Mouse (Mus musculus): Measurements from ENCODE around the gene Unk. TPM values are rescaled to one million over a fixed set of nuclear protein-coding genes. Genes with fewer than 3 reads are reported as not detected.
A peak's percentile ranks its signal among the peaks of the same experiment; 100 is the strongest.
"Not testable (repeated sequence)": the region's sequence is repeated elsewhere in the genome, so short reads cannot be mapped to it uniquely, and the experiment has no call there.

Unk gene
- polyA plus RNA-seq, 1 experiment from 2014 or later = 34.7 TPM

DNA sequence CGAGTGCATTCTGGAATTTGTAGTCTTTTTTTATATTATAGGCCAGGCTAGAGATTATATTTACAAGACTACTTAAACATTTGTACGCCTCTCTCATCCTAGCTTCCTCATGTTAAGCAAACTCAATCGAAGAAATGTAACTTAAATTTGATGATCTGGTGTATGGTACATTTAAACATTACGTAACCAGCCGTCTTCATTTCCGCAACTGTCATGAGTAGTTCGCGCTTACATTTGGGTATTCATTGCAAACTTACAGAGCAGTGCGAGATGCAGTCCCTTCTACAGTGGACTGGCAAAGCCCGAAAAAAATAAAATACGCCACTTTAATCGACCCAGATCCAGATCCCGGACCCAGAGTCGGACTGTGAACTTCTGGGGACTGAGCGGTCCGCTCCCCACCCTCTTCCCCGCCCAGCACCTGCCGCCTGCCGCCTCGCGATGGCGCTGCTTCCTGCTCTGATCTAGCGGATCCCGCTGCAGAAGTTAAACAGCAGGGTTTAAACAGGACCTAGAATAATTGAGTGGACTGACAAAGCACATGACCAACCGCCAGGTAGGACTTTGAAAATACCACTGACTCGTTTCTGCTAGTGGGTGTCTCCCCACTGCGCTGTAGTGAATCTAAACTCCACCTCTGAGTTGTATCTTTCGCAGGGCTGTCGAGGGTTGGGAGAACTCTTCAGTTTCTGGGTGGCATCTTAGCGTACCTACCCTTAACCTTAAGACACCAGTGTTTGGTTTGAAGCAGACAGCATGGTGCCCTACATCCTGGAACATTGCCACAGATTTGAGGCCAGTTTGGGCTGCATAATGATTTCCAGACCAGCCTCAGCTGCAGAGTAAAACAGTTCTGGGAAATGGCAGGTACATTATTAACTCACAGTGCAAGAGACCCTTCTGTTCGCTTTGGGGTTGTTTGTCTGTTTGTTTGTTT lies 57.3 kb downstream of the Unk start:
- H3K27me3 ChIP-seq = no peaks in the 10 kb centered on the region
- H3K9ac ChIP-seq = peak overlapping the region; percentile 37
- H3K4me1 ChIP-seq = peaks cover 24% of the 10 kb centered on the region
- H3K9me3 ChIP-seq = no peaks in the 10 kb centered on the region
- peaks cover 15% of the 10 kb centered on the region for H3K36me3 ChIP-seq
- peak overlapping the region; percentile 57 for H3K4me2 ChIP-seq
- WGBS = 1% methylated on average over 31 of the region's 31 CpGs
- H3K4me3 ChIP-seq = peak overlapping the region; percentile 52
- H3K27ac ChIP-seq = peak overlapping the region; percentile 78
- ATAC-seq (ENCODE audit: insufficient number of reproducible peaks, low FRiP score, low TSS enrichment, low read depth) = peak; percentile 68

DNA sequence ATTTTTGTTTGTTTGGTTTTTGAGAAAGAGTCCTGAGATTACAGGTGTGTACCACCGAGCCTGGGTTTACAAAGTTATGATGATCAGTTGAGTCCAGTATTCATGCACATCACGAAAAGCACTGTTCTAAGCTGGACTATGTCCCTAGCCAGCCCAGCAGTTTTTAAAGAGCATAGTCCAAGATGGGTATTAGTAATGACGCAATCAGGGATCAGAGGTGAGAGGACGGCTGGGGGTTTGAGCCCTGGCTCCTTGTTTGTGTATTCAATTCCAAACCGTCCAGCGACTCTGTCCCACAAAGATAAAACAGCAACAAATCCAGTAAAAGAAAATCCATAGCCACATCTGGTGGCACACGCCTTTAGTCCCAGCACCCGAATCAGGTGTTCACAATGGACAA lies 58.1 kb downstream of the Unk start:
- Histone ChIP-seq H3K9me3 (no peaks in the 10 kb centered on the region), H3K4me1 (peaks cover 24% of the 10 kb centered on the region), H3K4me2 (peak overlapping the region; percentile 57; the same call in 1 of the 2 replicates), H3K27ac (no peak overlapping the region), H3K27me3 (no peaks in the 10 kb centered on the region), H3K9ac (no peak overlapping the region), H3K4me3 (no peak overlapping the region), H3K36me3 (peaks cover 10% of the 10 kb centered on the region)
- no peak for ATAC-seq (ENCODE audit: insufficient number of reproducible peaks, low FRiP score, low TSS enrichment, low read depth)
- WGBS = 76% methylated on average over 8 of the region's 8 CpGs

DNA sequence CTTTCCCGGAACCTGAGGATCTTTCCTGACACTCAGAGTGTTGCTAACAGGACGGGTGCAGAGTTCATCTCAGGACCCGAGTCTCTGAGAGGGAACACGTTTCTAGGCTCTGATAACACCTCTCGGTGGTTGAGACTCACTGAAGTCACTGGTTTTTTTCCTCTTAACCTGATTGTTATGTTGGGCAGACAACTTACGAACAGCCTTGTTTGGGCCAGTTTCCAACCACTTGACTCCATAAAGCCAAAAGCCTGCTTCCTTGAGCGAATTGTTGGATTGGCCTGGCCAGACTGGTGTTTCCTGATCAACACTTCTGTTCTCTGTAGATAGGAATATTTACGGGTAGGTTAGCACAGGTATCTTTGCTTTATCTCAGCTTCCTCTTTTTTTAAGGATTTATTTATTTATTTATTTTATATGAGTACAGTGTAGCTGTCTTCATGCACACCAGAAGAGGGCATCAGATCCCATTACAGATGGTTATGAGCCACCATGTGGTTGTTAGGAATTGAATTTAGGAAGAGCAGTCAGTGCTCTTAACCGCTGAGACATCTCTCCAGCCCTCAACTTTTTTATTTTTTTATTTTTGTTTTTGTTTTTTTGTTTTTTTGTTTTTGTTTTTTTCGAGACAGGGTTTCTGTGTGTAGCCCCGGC lies 58.7 kb downstream of the Unk start:
- H3K4me2 ChIP-seq = no peak overlapping the region
- H3K9me3 ChIP-seq = no peaks in the 10 kb centered on the region
- WGBS = 82% methylated on average over 11 of the region's 11 CpGs
- no peak overlapping the region for H3K27ac ChIP-seq
- no peak overlapping the region for H3K4me3 ChIP-seq
- ATAC-seq (ENCODE audit: insufficient number of reproducible peaks, low FRiP score, low TSS enrichment, low read depth) = no peak
- peaks cover 4% of the 10 kb centered on the region for H3K36me3 ChIP-seq
- peaks cover 23% of the 10 kb centered on the region for H3K4me1 ChIP-seq
- no peaks in the 10 kb centered on the region for H3K27me3 ChIP-seq
- H3K9ac ChIP-seq = no peak overlapping the region

DNA sequence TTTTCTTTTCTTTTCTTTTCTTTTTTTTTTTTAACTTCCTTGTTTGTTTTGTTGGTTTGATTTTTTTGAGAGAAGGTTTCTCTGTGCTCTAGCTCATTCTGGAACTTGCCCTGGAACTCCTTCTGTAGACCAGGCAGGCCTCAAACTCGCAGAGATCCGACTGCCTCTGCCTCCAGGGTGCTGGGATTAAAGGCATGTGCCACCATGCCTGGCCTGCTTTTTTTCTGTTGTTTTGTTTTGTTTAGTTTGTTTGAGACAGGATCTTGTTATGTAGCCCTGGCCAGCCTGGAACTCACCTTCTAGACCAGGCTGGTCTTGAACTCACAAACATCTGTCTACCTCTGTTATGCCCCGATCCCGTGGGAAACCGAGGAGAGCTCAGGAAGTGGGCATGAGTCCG lies 59.4 kb downstream of the Unk start:
- no peak for ATAC-seq (ENCODE audit: insufficient number of reproducible peaks, low FRiP score, low TSS enrichment, low read depth)
- H3K27me3 ChIP-seq = no peaks in the 10 kb centered on the region
- WGBS = 87% methylated on average over 6 of the region's 6 CpGs
- peaks cover 18% of the 10 kb centered on the region for H3K4me1 ChIP-seq
- no peaks in the 10 kb centered on the region for H3K36me3 ChIP-seq
- H3K4me3 ChIP-seq = no peak overlapping the region
- H3K9ac ChIP-seq = no peak overlapping the region
- H3K9me3 ChIP-seq = no peaks in the 10 kb centered on the region
- H3K4me2 ChIP-seq = no peak overlapping the region
- no peak overlapping the region for H3K27ac ChIP-seq

DNA sequence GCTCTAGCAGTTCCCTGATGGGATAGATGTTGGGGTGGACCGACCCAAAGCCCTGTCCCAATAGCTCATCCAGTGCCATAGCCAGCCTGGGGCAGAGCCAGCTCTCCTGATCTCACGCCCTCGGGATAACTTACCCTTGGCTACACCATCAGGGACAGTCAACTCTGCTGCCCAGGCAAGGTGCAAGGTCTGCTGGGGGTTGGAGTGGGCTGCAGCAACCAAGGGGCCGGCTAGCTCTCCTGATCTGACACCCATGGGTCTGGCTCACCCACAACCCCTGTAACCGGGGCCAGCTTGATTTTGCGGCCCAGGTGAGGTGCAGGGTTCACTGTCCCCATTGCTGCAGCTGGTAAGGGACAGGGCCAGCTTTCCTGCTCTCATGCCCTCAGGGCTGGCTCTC lies 61.5 kb downstream of the Unk start:
- Histone ChIP-seq H3K27ac (no peak overlapping the region), H3K9ac (no peak overlapping the region), H3K4me2 (no peak overlapping the region), H3K4me1 (peaks cover 9% of the 10 kb centered on the region), H3K9me3 (no peaks in the 10 kb centered on the region), H3K4me3 (no peak overlapping the region), H3K36me3 (no peaks in the 10 kb centered on the region), H3K27me3 (no peaks in the 10 kb centered on the region)
- WGBS = 88% methylated on average over 6 of the region's 6 CpGs
- no peak for ATAC-seq (ENCODE audit: insufficient number of reproducible peaks, low FRiP score, low TSS enrichment, low read depth)

DNA sequence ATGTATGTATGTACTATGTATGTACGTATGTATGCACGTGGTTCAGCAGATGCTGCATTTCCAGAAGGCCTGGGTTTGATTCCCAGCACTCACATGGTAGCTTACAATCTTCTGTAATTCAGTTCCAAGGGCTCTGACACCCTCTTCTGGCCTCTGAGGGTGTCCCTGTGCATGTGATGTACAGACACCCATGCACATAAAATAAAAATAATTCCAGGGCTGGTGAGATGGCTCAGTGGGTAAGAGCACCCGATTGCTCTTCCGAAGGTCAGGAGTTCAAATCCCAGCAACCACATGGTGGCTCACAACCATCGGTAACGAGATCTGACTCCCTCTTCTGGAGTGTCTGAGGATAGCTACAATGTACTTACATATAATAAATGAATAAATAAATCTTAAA lies 62.8 kb downstream of the Unk start:
- not testable (repeated sequence) for H3K27me3 ChIP-seq; H3K4me3 ChIP-seq; H3K36me3 ChIP-seq; H3K4me2 ChIP-seq; H3K4me1 ChIP-seq; H3K9me3 ChIP-seq; H3K9ac ChIP-seq; H3K27ac ChIP-seq; ATAC-seq (ENCODE audit: insufficient number of reproducible peaks, low FRiP score, low TSS enrichment, low read depth)
- WGBS = 91% methylated on average over 6 of the region's 6 CpGs

DNA sequence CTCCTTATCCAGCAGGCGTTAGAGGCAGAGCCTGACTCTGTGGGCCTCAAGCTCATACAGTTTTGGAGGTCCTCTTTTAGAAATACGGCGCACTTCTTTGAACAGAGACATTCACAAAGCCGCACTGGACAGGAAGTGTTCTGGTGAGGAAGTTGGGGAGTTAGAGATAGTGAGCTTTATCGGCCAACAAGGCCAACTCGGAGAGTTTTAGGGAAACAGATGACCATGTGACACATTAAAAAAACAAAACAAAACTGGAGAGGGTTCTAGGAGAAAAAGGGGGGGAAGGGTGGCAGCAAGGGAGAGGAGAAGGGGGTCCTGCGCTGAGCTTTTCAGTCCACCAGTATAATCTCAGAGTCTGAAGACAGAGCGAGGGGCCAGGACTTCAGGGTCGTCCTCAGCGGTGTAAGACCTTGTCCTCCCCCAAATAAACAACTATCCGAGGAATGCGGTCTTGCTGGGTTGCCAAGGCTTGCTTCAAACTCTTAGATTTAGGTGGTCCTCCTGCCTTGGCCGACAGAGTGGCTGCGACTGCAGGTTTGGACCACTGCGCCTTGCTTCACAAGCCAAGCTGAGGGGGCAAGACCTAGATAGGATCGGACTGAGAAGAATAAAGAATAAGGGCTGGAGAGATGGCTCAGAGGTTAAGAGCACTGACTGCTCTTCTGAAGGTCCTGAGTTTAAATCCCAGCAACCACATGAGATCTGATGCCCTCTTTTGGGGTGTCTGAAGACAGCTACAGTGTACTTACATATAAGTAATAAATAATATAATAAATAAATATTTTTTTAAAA lies 63.8 kb downstream of the Unk start:
- 60% methylated on average over 16 of the region's 16 CpGs for WGBS
- no peaks in the 10 kb centered on the region for H3K36me3 ChIP-seq
- H3K27ac ChIP-seq = peak overlapping the region; percentile 0; the same call in 1 of the 2 replicates
- H3K4me1 ChIP-seq = peaks cover 2% of the 10 kb centered on the region
- H3K27me3 ChIP-seq = no peaks in the 10 kb centered on the region
- H3K4me3 ChIP-seq = no peak overlapping the region
- no peak; the same call in 1 of the 2 replicates for ATAC-seq (ENCODE audit: insufficient number of reproducible peaks, low FRiP score, low TSS enrichment, low read depth)
- no peak overlapping the region for H3K9ac ChIP-seq
- H3K9me3 ChIP-seq = no peaks in the 10 kb centered on the region
- no peak overlapping the region for H3K4me2 ChIP-seq

DNA sequence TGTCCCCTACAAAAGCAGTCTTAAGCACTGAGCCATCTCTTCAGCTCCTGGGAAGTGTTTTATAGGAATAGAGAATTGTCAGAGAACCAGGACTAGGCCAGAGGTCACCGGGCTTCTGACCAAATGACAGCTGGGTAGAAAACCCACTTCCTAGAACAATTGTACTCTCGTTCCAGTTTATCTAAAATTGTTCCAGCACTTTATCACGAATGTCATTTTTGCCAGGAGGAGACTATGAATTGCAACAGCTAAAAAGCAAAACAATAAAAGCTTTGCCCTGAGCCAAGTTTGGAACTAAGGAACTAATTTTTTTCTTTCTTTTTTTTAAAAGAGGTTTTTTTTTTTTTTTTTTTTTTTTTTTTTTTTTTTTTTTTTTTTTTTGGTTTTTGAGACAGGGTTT lies 65.5 kb downstream of the Unk start:
- Histone ChIP-seq H3K36me3 (no peaks in the 10 kb centered on the region), H3K9ac (no peak overlapping the region), H3K4me2 (no peak overlapping the region), H3K27me3 (no peaks in the 10 kb centered on the region), H3K4me3 (no peak overlapping the region), H3K4me1 (peaks cover 12% of the 10 kb centered on the region), H3K9me3 (no peaks in the 10 kb centered on the region), H3K27ac (no peak overlapping the region)
- WGBS = 71% methylated on average over 3 of the region's 3 CpGs
- no peak for ATAC-seq (ENCODE audit: insufficient number of reproducible peaks, low FRiP score, low TSS enrichment, low read depth)

DNA sequence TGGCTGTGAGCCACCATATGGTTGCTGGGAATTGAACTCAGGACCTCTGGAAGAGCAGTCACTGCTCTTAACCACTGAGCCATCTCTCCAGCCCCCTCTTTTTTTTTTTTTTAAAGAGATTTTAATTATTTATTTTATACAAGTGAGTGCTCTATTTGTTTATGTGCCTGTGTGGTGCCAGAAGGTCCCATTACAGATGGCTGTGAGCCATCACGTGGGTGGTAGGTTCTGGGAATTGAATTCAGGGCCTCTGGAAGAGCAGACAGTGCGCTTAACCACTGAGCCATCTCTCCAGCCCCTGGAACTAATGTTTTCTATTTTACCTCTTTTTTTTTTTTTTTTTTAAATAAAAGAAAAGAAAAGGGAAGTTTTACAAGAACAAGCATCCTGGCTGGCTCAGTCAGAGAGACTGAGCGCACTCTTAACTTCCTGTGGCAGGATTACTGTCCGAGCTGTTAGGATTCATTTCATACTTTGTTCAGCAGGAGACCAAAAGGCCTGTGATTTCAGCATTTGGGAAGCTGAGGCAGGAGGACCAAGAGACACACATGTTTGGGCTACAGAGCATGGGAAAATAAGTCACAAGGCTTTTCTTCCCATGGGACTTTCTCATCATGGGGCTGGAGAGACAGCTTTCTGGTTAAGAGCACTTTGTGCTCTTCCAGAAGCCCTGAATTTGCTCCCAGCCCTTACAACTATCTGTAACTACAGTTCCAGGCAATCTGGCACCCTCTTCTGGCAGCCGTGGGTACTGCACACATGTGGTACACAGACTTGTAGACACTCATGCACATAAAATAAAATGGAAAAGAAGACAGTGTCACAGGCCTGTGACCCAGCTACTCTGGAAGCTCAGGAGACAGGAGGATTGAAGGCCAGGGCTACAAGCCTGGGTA lies 66.3 kb downstream of the Unk start:
- no peak for ATAC-seq (ENCODE audit: insufficient number of reproducible peaks, low FRiP score, low TSS enrichment, low read depth)
- H3K9ac ChIP-seq = no peak overlapping the region
- H3K27me3 ChIP-seq = no peaks in the 10 kb centered on the region
- H3K4me1 ChIP-seq = peaks cover 16% of the 10 kb centered on the region
- no peaks in the 10 kb centered on the region for H3K36me3 ChIP-seq
- WGBS = 92% methylated on average over 5 of the region's 5 CpGs
- H3K4me2 ChIP-seq = no peak overlapping the region
- H3K27ac ChIP-seq = no peak overlapping the region
- H3K4me3 ChIP-seq = no peak overlapping the region
- H3K9me3 ChIP-seq = no peaks in the 10 kb centered on the region

DNA sequence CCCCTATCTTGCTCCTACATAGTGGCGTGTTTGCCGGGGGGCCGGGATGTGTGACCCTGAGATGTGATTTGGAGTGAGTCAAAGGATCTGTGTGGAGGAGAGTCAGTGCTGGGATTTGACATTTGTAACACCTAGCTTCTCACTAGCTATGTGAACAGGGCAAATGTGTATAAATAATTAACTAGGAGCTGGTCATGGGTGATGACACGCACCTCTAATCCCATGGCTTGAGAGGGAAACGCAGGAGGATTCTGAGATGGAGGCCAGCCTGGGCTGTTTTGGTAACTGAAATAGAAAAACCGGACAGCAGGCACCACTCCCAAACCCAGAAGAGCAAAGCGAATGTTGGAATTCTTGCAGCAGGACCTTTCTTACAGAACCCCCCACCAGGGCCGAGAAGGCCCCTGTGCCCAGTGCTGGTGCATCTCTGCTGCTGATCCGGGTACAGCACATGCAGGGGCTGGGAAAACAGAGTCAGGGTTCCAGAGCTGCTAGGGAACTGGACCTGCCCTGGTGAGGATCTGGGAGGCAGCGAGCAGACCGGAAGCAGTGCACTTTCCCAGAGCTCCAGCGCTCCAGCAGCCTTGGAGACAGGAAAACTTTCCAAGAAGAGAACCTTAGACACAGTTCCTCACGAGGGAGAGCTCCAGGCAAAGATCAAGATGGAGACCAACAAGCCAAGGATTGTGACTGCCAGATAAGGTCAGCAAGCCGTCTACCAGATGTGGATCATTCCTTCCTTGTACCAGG lies 68.8 kb downstream of the Unk start:
- WGBS = 68% methylated on average over 14 of the region's 14 CpGs
- Histone ChIP-seq H3K27me3 (no peaks in the 10 kb centered on the region), H3K4me1 (peaks cover 38% of the 10 kb centered on the region), H3K4me3 (no peak overlapping the region), H3K36me3 (no peaks in the 10 kb centered on the region), H3K9ac (no peak overlapping the region), H3K4me2 (no peak overlapping the region), H3K27ac (peak overlapping the region; percentile 61; the same call in 1 of the 2 replicates), H3K9me3 (no peaks in the 10 kb centered on the region)
- ATAC-seq (ENCODE audit: insufficient number of reproducible peaks, low FRiP score, low TSS enrichment, low read depth) = no peak
